Mouse (Mus musculus) thymus, adult 2 months (tissue): ENCODE results near the gene Gm2174. TPM values are rescaled to one million over a fixed set of nuclear protein-coding genes. Genes with fewer than 3 reads are reported as not detected.

Source experiments
- DNase-seq: peaks from one replicate; pipeline ENCODE4 v3.0.0; 2021
- H3K27ac ChIP-seq: fragments of 200-500 bp; 2 replicates; pipeline ENCODE4 v1.5.1; 2012; ENCODE audit warnings: low read length, control low read depth; ENCODE audit not compliant: control insufficient read depth, insufficient read depth
- H3K27me3 ChIP-seq: fragments of 200-500 bp; 2 replicates; pipeline ENCODE4 v1.6.1; 2012; ENCODE audit warnings: mild to moderate bottlenecking, low read length, moderate library complexity, mixed read lengths; ENCODE audit not compliant: control insufficient read depth, insufficient read depth
- H3K36me3 ChIP-seq: fragments of 200-500 bp; 2 replicates; pipeline ENCODE4 v1.6.1; 2012; ENCODE audit warnings: mild to moderate bottlenecking, low read length, moderate library complexity; ENCODE audit not compliant: control insufficient read depth, insufficient read depth
- H3K4me1 ChIP-seq: fragments of 200-500 bp; replicated peaks from 2 replicates; pipeline ENCODE4 v1.6.1; 2012; ENCODE audit warnings: low read length; ENCODE audit not compliant: control insufficient read depth, insufficient read depth
- H3K4me3 ChIP-seq: fragments of 200-500 bp; 2 replicates; pipeline ENCODE4 v1.5.1; 2012; ENCODE audit warnings: mild to moderate bottlenecking, low read length, control low read depth, moderate library complexity; ENCODE audit not compliant: control insufficient read depth, insufficient read depth
- CTCF ChIP-seq: fragments of 200-500 bp; IDR thresholded peaks from 2 replicates; pipeline ENCODE4 v1.5.1; 2012; ENCODE audit warnings: mild to moderate bottlenecking, control low read depth, low read length, moderate library complexity, borderline replicate concordance; ENCODE audit not compliant: control insufficient read depth, poor library complexity, insufficient read depth; ENCODE audit errors: extremely low read depth
- POLR2A ChIP-seq: fragments of 200-500 bp; IDR thresholded peaks from 2 replicates; pipeline ENCODE4 v1.6.1; 2012; ENCODE audit warnings: mild to moderate bottlenecking, low read length, control low read depth, moderate library complexity; ENCODE audit not compliant: control insufficient read depth, poor library complexity, insufficient read depth; ENCODE audit errors: extremely low read depth
- WGBS: fragments of 180-500 bp; shearing (Covaris S2); methylation state at CpG from one replicate; pipeline ENCODE4 v1.1.7; 2018; 5-methylcytosine and 5-hydroxymethylcytosine counted together
- polyA plus RNA-seq: library from polyadenylated mRNA; depleted of rRNA; stranded (reverse); fragments of >200 nt; gene quantifications from 2 replicates; pipeline ENCODE4 v1.2.3, GENCODE M21; 2012

Gm2174 gene
- polyA plus RNA-seq, 1 experiment = not detected

DNA sequence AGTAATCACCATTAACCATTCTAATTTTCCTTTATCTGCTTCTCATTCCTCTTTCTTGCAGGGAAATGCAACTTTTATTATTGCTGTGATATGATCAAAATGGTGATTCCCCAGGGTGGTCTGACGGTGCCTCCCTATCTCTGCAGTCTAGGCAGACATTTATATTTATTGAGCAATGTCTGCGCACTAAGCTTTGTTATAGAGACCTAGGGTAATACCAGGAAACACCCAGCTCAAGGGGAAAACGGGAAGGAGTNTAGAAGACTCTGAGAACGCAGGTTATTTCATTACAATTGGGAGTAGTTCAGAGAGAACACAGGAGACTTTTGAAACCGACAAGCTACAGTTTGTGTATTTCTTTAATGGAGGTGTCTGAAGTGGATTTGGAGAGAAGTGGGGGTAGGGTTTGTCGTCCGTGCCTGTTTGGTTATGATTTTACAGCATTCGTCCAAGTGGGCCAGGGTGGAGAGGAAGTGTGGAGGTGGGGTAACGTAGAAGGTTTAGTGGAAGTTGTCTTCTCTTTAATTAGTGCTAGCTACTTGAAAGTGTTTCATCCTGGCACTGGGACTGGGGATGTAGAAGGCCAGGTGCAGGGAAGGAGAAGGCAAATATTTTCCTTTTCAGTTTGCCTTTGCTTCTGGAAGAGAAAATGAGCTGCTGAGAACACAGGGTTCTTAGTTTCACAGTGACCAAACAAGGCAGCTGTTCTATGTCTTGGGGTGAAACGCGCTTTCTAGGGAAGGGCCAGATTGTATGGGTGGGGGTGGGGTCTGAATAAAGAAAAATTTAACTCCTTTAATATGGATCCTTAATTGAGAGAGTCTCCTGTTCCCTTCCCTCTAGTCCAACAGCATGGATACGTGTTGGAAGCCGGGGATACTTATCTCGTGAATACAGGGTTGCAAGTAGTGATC lies 14.5 kb downstream of the Gm2174 start:
- no peaks in the 10 kb centered on the region for H3K36me3 ChIP-seq
- DNase-seq = no peak
- H3K4me3 ChIP-seq = no peak overlapping the region
- H3K27ac ChIP-seq = no peak overlapping the region
- no peaks in the 10 kb centered on the region for H3K4me1 ChIP-seq
- WGBS = 42% methylated on average over 14 of the region's 14 CpGs
- TF ChIP-seq CTCF = no peak
- no peak for TF ChIP-seq POLR2A
- H3K27me3 ChIP-seq = no peaks in the 10 kb centered on the region

DNA sequence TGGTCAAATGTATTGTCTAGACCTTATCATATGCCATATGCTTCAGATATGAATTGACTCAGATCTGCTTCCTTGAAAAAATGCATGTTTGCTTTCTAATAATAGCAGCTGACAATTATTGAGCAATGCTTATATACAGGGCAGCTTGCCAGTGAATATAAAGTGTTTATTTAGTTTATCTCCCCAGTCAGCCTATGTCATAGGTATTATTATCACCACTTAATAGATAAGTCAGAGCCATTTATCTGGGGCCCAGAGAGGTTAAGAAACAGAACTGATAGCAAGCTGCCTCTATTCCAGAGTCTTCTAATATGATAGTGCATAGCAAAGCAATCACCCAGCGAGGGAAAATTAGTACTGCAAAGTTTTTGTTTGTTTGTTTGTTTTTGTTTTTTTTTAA lies 17.1 kb downstream of the Gm2174 start:
- no peaks in the 10 kb centered on the region for H3K4me1 ChIP-seq
- 96% methylated on average over 1 of the region's 1 CpGs for WGBS
- no peak overlapping the region for H3K27ac ChIP-seq
- no peak for TF ChIP-seq CTCF
- TF ChIP-seq POLR2A = no peak
- H3K4me3 ChIP-seq = no peak overlapping the region
- H3K36me3 ChIP-seq = no peaks in the 10 kb centered on the region
- DNase-seq = no peak
- H3K27me3 ChIP-seq = no peaks in the 10 kb centered on the region

DNA sequence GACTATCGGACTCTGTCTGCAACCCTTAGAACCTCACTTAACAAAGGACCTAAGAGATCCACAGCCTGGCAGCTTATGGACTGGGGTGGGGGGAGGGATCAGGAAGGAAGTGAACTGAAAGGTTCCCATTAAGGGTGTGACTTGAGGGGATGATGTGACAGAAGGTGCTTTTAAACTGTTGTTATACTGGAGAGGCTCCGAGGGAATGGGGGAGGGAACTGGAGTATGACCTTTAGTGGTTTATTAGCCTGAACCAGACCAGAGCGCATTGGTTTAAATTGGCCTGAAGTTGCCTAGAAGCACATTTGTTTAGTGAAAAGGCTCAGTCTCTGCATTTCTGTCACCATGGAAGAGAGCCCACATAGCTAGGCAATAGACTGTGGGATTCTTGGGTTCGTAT lies 19.9 kb downstream of the Gm2174 start:
- Histone ChIP-seq H3K4me3 (no peak overlapping the region), H3K27me3 (no peaks in the 10 kb centered on the region), H3K36me3 (no peaks in the 10 kb centered on the region), H3K4me1 (no peaks in the 10 kb centered on the region), H3K27ac (no peak overlapping the region)
- 91% methylated on average over 4 of the region's 4 CpGs for WGBS
- DNase-seq = no peak
- TF ChIP-seq POLR2A (no peak), CTCF (no peak)

DNA sequence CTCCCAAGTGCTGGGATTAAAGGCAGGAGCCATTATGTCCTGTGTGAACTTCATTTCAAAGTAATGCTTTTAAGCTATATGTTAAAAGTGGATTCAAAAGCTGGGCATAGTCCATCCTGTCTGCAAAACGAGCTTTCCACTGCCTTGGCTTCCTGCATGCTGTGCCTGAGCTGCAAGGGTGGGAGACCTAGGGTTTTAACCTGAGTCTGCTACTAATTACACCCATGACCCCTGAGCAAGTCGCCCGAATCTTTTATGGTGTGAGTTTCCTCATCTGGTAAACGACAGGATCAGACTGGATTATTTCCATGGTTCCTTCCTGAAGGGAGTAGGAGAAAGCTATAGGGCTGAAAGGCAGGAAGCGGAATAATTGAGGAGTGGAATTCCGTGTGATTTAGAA lies 20.7 kb downstream of the Gm2174 start:
- no peaks in the 10 kb centered on the region for H3K27me3 ChIP-seq
- no peak overlapping the region for H3K4me3 ChIP-seq
- no peaks in the 10 kb centered on the region for H3K4me1 ChIP-seq
- H3K36me3 ChIP-seq = no peaks in the 10 kb centered on the region
- no peak overlapping the region for H3K27ac ChIP-seq
- TF ChIP-seq CTCF (no peak), POLR2A (no peak)
- 85% methylated on average over 6 of the region's 6 CpGs for WGBS
- no peak for DNase-seq

DNA sequence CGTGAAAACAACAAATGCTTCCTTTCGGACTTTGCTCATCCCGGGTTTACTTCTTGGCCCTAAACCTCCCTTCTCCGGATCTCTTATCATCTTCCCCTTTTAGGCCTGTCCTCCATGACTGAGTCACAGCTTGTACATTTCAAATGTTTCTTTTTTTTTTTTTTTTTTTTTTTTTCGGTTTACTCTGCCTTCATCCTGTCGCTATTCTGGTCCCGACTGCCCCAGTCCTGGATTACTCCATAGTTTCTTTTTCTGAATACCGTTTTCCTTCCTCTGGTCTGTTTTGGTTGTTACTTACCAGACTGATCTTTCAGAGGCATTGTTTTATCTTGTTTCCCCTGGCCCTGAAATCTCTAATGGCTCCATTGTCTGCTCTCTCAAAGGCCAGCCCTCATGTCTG lies 26.3 kb downstream of the Gm2174 start:
- Histone ChIP-seq H3K36me3 (no peaks in the 10 kb centered on the region), H3K27me3 (no peaks in the 10 kb centered on the region), H3K4me1 (no peaks in the 10 kb centered on the region), H3K27ac (no peak overlapping the region), H3K4me3 (no peak overlapping the region)
- no peak for DNase-seq
- TF ChIP-seq CTCF = no peak
- TF ChIP-seq POLR2A = no peak
- 67% methylated on average over 8 of the region's 8 CpGs for WGBS

DNA sequence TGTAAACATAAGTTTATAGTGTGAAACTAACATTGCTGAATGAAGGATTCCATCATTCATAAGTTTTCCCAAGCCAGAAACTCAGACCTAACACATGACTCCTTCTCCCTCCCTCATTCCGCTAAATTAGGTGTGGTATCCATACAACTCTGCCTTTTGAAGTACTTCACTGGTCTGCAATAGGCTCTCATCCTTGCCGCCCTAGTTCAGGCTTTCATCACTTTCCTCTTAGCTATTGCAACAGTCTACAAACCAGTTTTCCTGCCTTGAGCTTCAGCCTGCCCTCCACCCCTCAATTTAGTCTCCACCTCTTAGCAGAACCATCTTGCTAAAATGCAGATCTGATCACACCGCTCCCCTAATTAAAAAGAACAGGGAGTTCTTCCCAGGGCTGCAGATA lies 29.8 kb downstream of the Gm2174 start:
- Histone ChIP-seq H3K4me1 (no peaks in the 10 kb centered on the region), H3K4me3 (no peak overlapping the region), H3K27ac (no peak overlapping the region), H3K36me3 (no peaks in the 10 kb centered on the region), H3K27me3 (no peaks in the 10 kb centered on the region)
- no peak for DNase-seq
- no peak for TF ChIP-seq POLR2A
- no peak for TF ChIP-seq CTCF
- WGBS = 95% methylated on average over 3 of the region's 3 CpGs

DNA sequence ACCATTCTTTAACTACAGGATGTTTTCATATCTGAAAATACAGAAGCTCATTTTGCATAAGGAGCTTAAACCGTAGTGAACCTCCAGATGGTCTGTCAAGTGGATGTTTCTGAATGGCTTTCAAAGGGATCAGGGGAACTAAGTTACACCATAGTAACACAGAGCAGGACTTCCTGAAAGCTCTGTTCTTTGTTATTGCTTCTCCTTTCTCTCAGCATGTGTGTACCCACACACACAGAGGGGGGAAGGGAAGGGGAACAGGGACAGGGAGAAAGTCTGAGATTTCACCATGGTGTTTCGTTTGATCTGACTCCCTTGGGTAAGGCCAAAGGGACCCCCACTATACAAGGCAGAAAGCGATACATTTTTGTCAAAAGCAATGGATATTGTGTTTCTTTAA lies 34.1 kb downstream of the Gm2174 start:
- Histone ChIP-seq H3K36me3 (no peaks in the 10 kb centered on the region), H3K4me1 (no peaks in the 10 kb centered on the region), H3K27me3 (no peaks in the 10 kb centered on the region), H3K27ac (no peak overlapping the region), H3K4me3 (no peak overlapping the region)
- DNase-seq = no peak
- no peak for TF ChIP-seq CTCF
- no peak for TF ChIP-seq POLR2A
- 54% methylated on average over 3 of the region's 3 CpGs for WGBS
